Mouse (Mus musculus) ES-Bruce4 (cell line): ENCODE data around the gene Bahcc1. TPM values are rescaled to one million over a fixed set of nuclear protein-coding genes. Genes with fewer than 3 reads are reported as not detected.

Experiments used
- H3K27ac ChIP-seq: 2 replicates; pipeline ENCODE4 v1.5.1; 2012; ENCODE audit warnings: low read length, inconsistent platforms; ENCODE audit not compliant: insufficient read depth
- H3K27me3 ChIP-seq: 2 replicates; pipeline ENCODE4 v1.6.1; 2012; ENCODE audit warnings: mild to moderate bottlenecking, low read length, inconsistent platforms; ENCODE audit not compliant: control insufficient read depth, poor library complexity, insufficient read depth, severe bottlenecking
- H3K36me3 ChIP-seq: 2 replicates; pipeline ENCODE4 v1.6.1; 2012; ENCODE audit warnings: inconsistent platforms, mild to moderate bottlenecking, low read length, moderate library complexity; ENCODE audit not compliant: control insufficient read depth, poor library complexity, insufficient read depth, severe bottlenecking
- H3K4me1 ChIP-seq: one replicate; pipeline ENCODE4 v1.8.1; 2011; ENCODE audit warnings: low read length; ENCODE audit not compliant: control insufficient read depth, insufficient read depth
- H3K4me3 ChIP-seq: 2 replicates; pipeline ENCODE4 v1.5.1; 2011; ENCODE audit warnings: low read depth, mild to moderate bottlenecking, low read length
- H3K9ac ChIP-seq: 2 replicates; pipeline ENCODE4 v1.6.1; 2012; ENCODE audit warnings: low read depth, mild to moderate bottlenecking, inconsistent platforms; ENCODE audit not compliant: poor library complexity, severe bottlenecking
- H3K9me3 ChIP-seq: replicated peaks from 2 replicates; pipeline ENCODE4 v1.6.1; 2012; ENCODE audit warnings: mild to moderate bottlenecking, low read length, inconsistent platforms; ENCODE audit not compliant: control insufficient read depth, poor library complexity, insufficient read depth, severe bottlenecking
- CTCF ChIP-seq: IDR thresholded peaks from one replicate; pipeline ENCODE4 v1.8.1; 2011; ENCODE audit warnings: low read depth, low read length
- EP300 ChIP-seq: IDR thresholded peaks from 2 replicates; pipeline ENCODE4 v1.6.1; 2011; ENCODE audit warnings: low read depth, low read length; ENCODE audit not compliant: insufficient read depth
- POLR2A ChIP-seq: IDR thresholded peaks from one replicate; pipeline ENCODE4 v1.8.1; 2011; ENCODE audit warnings: low read length; ENCODE audit not compliant: insufficient read depth
- polyA plus RNA-seq: library from polyadenylated mRNA; stranded (reverse); fragments of >200 nt; gene quantifications from 2 replicates; pipeline ENCODE4 v1.2.4, GENCODE M21; 2011; ENCODE audit warnings: low read depth; ENCODE audit not compliant: missing spikeins, insufficient read depth, insufficient read length

Gene Bahcc1
- polyA plus RNA-seq, 1 experiment, result 21.6 TPM

DNA sequence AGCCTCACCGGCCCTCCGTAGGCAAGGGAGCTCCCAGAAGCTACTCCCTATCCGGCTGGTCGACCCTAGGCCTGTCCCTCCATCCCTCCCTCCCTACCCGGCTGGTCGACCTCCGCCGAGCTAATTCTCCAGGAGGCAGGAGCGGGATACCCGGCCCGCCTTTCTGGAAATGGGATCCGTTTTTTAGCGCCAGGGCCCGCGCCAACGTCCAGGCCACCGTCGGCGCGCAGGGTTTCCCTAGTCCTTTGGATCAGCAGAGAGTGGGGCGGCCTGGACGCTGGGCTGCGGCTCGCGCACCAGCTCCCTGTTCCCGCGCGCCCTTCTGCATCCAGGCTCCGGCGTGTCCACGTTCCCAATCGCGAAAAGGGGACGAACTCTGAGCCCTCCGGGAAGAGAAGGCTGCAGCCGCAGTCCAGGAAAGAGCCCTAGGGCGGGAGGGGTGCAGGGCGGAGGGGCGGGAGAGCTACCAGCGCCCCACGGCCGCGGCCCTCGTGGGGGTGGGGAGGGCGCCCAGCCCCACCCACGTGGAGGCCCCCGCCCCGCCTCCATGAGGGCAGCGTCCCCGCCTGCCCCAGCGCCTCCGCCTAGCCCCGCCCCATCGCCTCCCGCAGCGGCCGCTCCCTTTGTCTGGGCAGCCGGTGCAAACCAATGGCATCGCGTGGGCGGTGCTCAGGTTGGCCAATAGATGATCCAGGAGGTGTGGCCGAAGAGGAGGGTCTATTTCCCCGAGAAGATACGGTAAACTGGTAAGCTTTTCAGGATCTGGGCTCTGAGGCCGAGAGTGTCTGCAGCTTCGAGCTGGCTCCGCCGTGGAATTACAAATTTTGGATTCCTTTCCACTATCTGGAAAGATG, 43.1 kb upstream of the Bahcc1 start:
- peak overlapping the region; percentile 77 for H3K9ac ChIP-seq
- TF ChIP-seq EP300, result no peak
- peak; percentile 83 for TF ChIP-seq POLR2A
- peak overlapping the region; percentile 79 for H3K4me3 ChIP-seq
- 0 out of 2 replicates have a peak, but pooled peaks cover 2% of the 10 kb centered on the region for H3K36me3 ChIP-seq
- peaks cover 13% of the 10 kb centered on the region; the same call in 1 of the 2 replicates for H3K27me3 ChIP-seq
- H3K27ac ChIP-seq, result no peak overlapping the region
- H3K4me1 ChIP-seq, result no peaks in the 10 kb centered on the region
- no peaks in the 10 kb centered on the region for H3K9me3 ChIP-seq

GRCm38 (mm10) chr11:120190526-120191412, 42.0 kb upstream of the Bahcc1 start:
- no peak for TF ChIP-seq POLR2A
- TF ChIP-seq CTCF, result no peak
- TF ChIP-seq EP300, result no peak
- Histone ChIP-seq H3K9ac (peak overlapping the region; percentile 77), H3K4me1 (no peaks in the 10 kb centered on the region), H3K27ac (no peak overlapping the region), H3K4me3 (peak overlapping the region; percentile 59), H3K36me3 (0 out of 2 replicates have a peak, but pooled peaks cover 2% of the 10 kb centered on the region), H3K27me3 (peaks cover 13% of the 10 kb centered on the region; the same call in 1 of the 2 replicates), H3K9me3 (no peaks in the 10 kb centered on the region)

- Histone ChIP-seq H3K9ac (no peak overlapping the region), H3K4me3 (no peak overlapping the region), H3K9me3 (no peaks in the 10 kb centered on the region), H3K27me3 (no peaks in the 10 kb centered on the region), H3K4me1 (no peaks in the 10 kb centered on the region), H3K36me3 (no peaks in the 10 kb centered on the region), H3K27ac (no peak overlapping the region)
- TF ChIP-seq CTCF, result no peak
- TF ChIP-seq EP300, result no peak
- no peak for TF ChIP-seq POLR2A
Observed at GRCm38 (mm10) chr11:120198831-120199230, 33.9 kb upstream of the Bahcc1 start.

GRCm38 (mm10) chr11:120199766-120200165, 33.0 kb upstream of the Bahcc1 start:
- no peak overlapping the region for H3K9ac ChIP-seq
- no peak overlapping the region for H3K27ac ChIP-seq
- no peaks in the 10 kb centered on the region for H3K27me3 ChIP-seq
- no peaks in the 10 kb centered on the region for H3K36me3 ChIP-seq
- no peaks in the 10 kb centered on the region for H3K9me3 ChIP-seq
- H3K4me1 ChIP-seq, result no peaks in the 10 kb centered on the region
- TF ChIP-seq POLR2A (no peak), CTCF (no peak), EP300 (no peak)
- H3K4me3 ChIP-seq, result no peak overlapping the region

DNA sequence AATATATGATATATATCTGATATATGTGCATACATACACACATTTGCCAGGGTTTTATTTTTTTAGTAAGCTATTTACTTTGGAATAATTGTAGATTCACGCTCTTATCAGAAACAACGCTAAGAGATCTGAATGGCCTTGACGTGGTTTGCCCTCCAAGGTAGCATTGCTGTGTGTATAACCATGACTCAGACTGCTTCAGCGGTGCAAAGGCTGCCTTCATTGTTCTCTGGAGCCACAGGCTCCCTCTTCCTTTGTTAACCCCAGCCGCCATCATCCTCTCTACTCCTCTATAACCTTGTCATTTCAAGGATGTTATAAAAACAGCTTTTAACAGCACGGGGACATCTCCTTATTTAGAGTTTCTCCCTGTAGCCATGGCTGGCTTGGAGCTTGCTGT, 32.1 kb upstream of the Bahcc1 start:
- Histone ChIP-seq H3K9ac (no peak overlapping the region), H3K27ac (no peak overlapping the region), H3K36me3 (no peaks in the 10 kb centered on the region), H3K4me3 (no peak overlapping the region), H3K4me1 (no peaks in the 10 kb centered on the region), H3K9me3 (no peaks in the 10 kb centered on the region), H3K27me3 (no peaks in the 10 kb centered on the region)
- no peak for TF ChIP-seq EP300
- no peak for TF ChIP-seq CTCF
- TF ChIP-seq POLR2A, result no peak

DNA sequence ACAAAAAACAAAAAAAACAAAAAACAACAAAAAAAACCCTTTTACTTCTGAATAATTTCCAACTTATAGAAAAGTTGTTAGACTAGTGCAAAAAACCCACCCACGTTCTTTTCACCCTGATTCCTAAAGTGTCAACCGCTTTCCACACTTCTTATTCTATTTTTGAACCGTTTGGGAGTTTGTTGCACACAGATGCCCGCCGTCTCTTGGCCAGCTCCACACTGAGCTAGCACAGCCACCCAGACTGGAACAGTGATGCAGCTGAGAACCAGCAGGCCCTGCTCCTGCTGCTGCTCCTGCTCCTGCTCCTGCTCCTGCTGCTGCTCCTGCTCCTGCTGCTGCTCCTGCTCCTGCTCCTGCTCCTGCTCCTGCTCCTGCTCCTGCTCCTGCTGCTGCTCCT, 28.5 kb upstream of the Bahcc1 start:
- no peaks in the 10 kb centered on the region for H3K4me1 ChIP-seq
- no peak overlapping the region for H3K9ac ChIP-seq
- H3K9me3 ChIP-seq, result no peaks in the 10 kb centered on the region
- H3K27me3 ChIP-seq, result no peaks in the 10 kb centered on the region
- TF ChIP-seq CTCF, result no peak
- no peak for TF ChIP-seq POLR2A
- TF ChIP-seq EP300, result no peak
- no peak overlapping the region for H3K4me3 ChIP-seq
- H3K27ac ChIP-seq, result no peak overlapping the region
- no peaks in the 10 kb centered on the region for H3K36me3 ChIP-seq
